Mouse (Mus musculus) heart, postnatal 14 days (tissue): Measurements from ENCODE around the gene Gm45717. TPM values are rescaled to one million over a fixed set of nuclear protein-coding genes. Genes with fewer than 3 reads are reported as not detected.
A peak's percentile ranks its signal among the peaks of the same experiment; 100 is the strongest.

ENCODE experiments used
- DNase-seq, 2 experiments: peaks; one replicate each; pipeline ENCODE4 v3.0.0; 2021 to 2022
- intact Hi-C: fragments of 180-260 bp; cut with DNase I; formaldehyde crosslinking; loops from one replicate; pipeline ENCODE4 v1.15.1; 2025
- total RNA-seq, 2 experiments: library from RNA; stranded (reverse); gene quantifications; 2 replicates each; pipeline ENCODE4 v1.2.3; 2021

Gm45717 gene
- total RNA-seq, 2 experiments from 2014 or later, result not detected

DNA sequence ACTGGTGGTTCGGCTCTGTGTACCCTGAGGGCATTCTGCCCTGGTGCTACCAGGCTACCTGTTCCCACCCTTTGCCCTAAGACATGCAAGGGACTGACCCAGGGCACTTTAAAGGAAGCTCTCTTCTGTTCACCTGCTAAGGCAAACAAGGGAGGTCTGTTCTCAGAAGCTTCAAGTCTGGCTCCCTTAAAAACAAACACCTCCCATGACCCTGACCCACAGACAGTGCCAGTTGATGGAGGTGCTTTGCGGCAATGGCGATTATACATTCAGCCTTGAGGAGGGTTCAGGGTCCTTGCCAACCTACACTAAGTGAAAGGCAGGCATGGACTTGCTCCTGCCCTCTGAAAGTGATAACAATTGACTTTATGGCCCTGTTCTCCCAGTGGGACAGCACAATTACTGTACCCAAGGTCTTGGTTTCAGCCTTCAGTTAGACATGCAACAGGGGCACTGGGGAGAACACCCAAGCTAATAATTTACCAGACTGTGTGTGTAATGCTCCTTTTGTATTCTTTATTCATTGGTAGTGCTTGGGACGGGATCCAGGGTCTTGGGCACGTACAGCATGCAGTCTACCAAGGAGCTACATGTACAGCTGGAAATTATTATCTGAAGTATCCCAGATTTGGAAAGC is 42.8 kb downstream of the Gm45717 start:
- intact Hi-C loops, result no loop called here
- DNase-seq, result no peak

GRCm38 (mm10) chr7:140912293-140912692 is 43.4 kb downstream of the Gm45717 start:
- DNase-seq, result no peak

DNA sequence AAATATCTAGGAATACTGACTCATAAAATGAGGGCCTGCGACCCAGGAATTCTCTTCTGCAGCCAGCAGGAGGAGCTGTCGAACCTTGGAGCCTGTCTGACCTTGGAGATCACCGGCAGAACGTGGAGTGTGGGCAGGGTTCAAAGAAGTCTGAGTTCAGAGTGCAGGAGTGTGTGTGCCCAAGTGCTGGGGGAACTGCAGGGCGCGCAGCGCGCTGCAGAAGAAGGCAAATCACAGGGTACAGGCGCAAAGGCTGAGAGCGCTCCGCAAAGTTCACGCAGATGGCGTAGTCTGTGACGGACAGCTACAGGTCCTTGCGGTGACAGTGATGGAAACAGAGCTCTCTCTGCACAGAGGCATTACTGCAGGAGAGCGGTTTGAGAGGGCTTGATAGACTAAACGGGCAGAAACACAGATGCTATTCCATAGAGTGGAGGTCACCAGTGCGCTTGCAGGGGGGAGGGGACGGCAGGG is 47.1 kb downstream of the Gm45717 start:
- intact Hi-C loops, result loop anchor here (1.0 to 5.0 kb wide), 6 partner anchors 30 to 269 kb away; partner anchors contain the start of genes Gm45717 and Ifitm2
- DNase-seq, result peak; percentile 84 to 86

More at GRCm38 (mm10) chr7:140912293-140912692, 43.4 kb downstream of the Gm45717 start:
- intact Hi-C loops, result no loop called here

DNA sequence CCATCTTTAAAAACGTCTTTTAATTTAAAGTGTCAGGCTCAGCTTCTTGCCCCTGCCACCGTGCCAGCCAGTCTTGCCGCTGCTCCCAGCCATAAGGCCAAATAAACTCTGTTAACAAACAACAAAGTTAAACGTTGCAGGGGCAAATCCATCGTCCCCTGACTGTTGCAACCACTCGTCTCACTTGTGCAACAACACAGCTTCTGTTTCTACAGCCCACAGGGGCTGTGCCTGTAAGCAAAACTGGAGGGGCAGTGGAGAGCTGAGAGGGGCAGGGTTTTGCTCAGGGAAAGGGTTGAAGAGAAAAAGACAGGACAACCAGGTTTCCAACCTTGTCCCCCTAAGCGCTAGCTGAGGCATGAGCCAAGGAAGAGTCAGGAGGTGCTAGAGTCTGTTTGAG is 47.6 kb downstream of the Gm45717 start:
- intact Hi-C loops, result loop anchor here (1.0 to 5.0 kb wide), 6 partner anchors 31 to 269 kb away; partner anchors contain the start of genes Gm45717 and Ifitm2
- no peak for DNase-seq

GRCm38 (mm10) chr7:140907697-140908096 is 48.0 kb downstream of the Gm45717 start:
- DNase-seq, result no peak
- intact Hi-C loops, result loop anchor here (1.0 to 5.0 kb wide), 6 partner anchors 31 to 270 kb away; partner anchors contain the start of genes Gm45717 and Ifitm2

- no peak for DNase-seq
Measured at GRCm38 (mm10) chr7:140907131-140907530, 48.6 kb downstream of the Gm45717 start.

DNA sequence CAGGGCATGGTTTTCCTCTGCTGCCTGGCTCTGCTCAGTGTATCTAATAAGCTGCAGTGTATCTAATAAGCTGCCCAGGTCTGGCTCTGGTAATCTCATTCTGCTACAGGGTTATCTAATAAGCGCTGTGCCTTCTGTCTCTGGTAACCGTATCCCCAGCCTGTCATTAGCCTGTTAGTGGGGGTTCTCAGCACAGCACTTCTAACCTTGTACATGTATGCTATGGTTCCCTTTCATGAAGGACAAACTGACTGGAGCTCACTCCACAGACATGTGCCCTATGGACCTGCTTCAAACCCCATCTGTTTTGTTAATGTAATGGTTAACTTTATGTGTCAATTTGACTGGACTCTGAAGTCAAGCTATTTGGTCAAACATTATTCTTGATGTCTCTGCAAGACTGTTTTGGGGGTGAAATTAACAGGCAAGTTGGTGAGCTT is 50.1 kb downstream of the Gm45717 start:
- intact Hi-C loops, result loop anchor here (5.0 kb wide), 3 partner anchors 52 to 272 kb away; partner anchors contain the start of genes Gm45717 and Ifitm2
- DNase-seq, result no peak

More at GRCm38 (mm10) chr7:140907131-140907530, 48.6 kb downstream of the Gm45717 start:
- intact Hi-C loops, result loop anchor here (5.0 kb wide), 3 partner anchors 50 to 270 kb away; partner anchors contain the start of genes Gm45717 and Ifitm2

GRCm38 (mm10) chr7:140903212-140903611 is 52.5 kb downstream of the Gm45717 start:
- intact Hi-C loops, result loop anchor here (1.0 kb wide), 1 partner anchor 58 kb away; the partner anchor contains the start of gene Scgb1c1
- peak; percentile 86 to 92 for DNase-seq

GRCm38 (mm10) chr7:140902036-140902875 is 53.5 kb downstream of the Gm45717 start:
- DNase-seq, result peak in 1 of 2 experiments; percentile 49
- intact Hi-C loops, result no loop called here

DNA sequence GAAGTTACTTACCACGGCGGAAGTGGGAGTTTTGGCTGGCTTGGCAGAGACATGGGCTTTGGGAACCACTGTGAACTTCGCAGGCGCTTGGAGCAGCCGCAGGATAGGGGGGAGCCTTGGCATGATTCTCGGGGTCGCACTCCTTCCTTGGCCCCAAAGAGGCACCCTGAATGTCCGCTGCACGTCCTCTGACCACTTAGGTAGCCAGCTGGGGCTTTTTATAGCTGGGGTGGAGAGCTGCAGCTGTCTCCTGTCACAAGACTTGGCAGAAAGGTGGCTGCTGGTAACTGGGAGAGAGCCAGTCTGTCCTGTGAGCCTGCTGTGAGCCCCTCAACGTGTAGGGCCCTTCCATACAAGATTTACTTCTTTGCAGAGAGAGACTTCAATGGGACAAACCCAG is 55.5 kb downstream of the Gm45717 start, which contains the start of gene Cox8b:
TSS of gene Cox8b (minus strand) at position 227 of the 400 bp plus-strand sequence.
- DNase-seq, result peak; percentile 50 to 66
- intact Hi-C loops, result loop anchor here (2.0 kb wide), 1 partner anchor 17 kb away; the partner anchor contains the start of gene Sirt3

Other genes starting within 250 kb of the Gm45717 start
- 1 to 10 TPM in 1 of 2 experiments, under 1 TPM in 1; 0.93 to 5.7 TPM for gene Cyp2e1, start 192.2 kb downstream of the Gm45717 start, total RNA-seq
- not detected for gene Syce1, start 168.1 kb downstream of the Gm45717 start, total RNA-seq
- gene Zfp941, start 133.8 kb downstream of the Gm45717 start, total RNA-seq, result under 1 TPM; 0.22 to 0.36 TPM
- gene Urah, start 120.9 kb downstream of the Gm45717 start, total RNA-seq, result not detected
- 1 to 10 TPM; 6.2 to 8.4 TPM for gene Scgb1c1, start 110.4 kb downstream of the Gm45717 start, total RNA-seq
- not detected for gene Odf3, start 108.1 kb downstream of the Gm45717 start, total RNA-seq
- not detected for gene Gm45785, start 99.6 kb downstream of the Gm45717 start, total RNA-seq
- gene Ric8a, start 99.0 kb downstream of the Gm45717 start, total RNA-seq, result 10 to 100 TPM; 23.7 to 24.5 TPM
- gene Bet1l, start 98.4 kb downstream of the Gm45717 start, total RNA-seq, result 10 to 100 TPM; 11.3 to 12.5 TPM
- gene Psmd13, start 74.0 kb downstream of the Gm45717 start, total RNA-seq, result 10 to 100 TPM; 92.6 to 92.8 TPM
- 10 to 100 TPM; 54.6 to 56.2 TPM for gene Sirt3, start 73.6 kb downstream of the Gm45717 start, total RNA-seq
- 1,000 to 10,000 TPM; 2,004 to 2,091 TPM for gene Cox8b, start 55.5 kb downstream of the Gm45717 start, total RNA-seq
- not detected for gene Nlrp6, start 35.0 kb downstream of the Gm45717 start, total RNA-seq
- 1 to 10 TPM; 7.4 to 7.7 TPM for gene Pgghg, start 14.5 kb downstream of the Gm45717 start, total RNA-seq
- under 1 TPM; 0.38 to 0.80 TPM for gene Ifitm5, start 5.6 kb downstream of the Gm45717 start, total RNA-seq
- 100 to 1,000 TPM; 130 TPM for gene Ifitm2, start 50 bp upstream of the Gm45717 start, total RNA-seq
- 1 to 10 TPM; 3.1 to 4.2 TPM for gene Ifitm1, start 11.3 kb upstream of the Gm45717 start, total RNA-seq
- gene Ifitm3, start 54.8 kb upstream of the Gm45717 start, total RNA-seq, result 10 to 100 TPM; 95.6 to 96.3 TPM
- gene Ifitm6, start 62.0 kb upstream of the Gm45717 start, total RNA-seq, result 1 to 10 TPM in 1 of 2 experiments, under 1 TPM in 1; 0.34 to 1.1 TPM
- not detected for gene Gm17387, start 73.2 kb upstream of the Gm45717 start, total RNA-seq
- under 1 TPM; 0.07 to 0.14 TPM for gene B4galnt4, start 105.2 kb upstream of the Gm45717 start, total RNA-seq
- under 1 TPM; 0.43 to 0.95 TPM for gene Pkp3, start 122.3 kb upstream of the Gm45717 start, total RNA-seq
- gene Sigirr, start 144.6 kb upstream of the Gm45717 start, total RNA-seq, result 1 to 10 TPM; 8.0 to 8.1 TPM
- under 1 TPM; 0.10 to 0.29 TPM for gene Ano9, start 161.9 kb upstream of the Gm45717 start, total RNA-seq
- gene Ptdss2, start 166.4 kb upstream of the Gm45717 start, total RNA-seq, result 10 to 100 TPM; 35.9 to 38.7 TPM
- 10 to 100 TPM; 60.8 to 70.2 TPM for gene Rnh1, start 216.9 kb upstream of the Gm45717 start, total RNA-seq
- 100 to 1,000 TPM; 101 to 104 TPM for gene Hras, start 238.1 kb upstream of the Gm45717 start, total RNA-seq
- 1 to 10 TPM; 2.6 to 3.6 TPM for gene Lrrc56, start 238.2 kb upstream of the Gm45717 start, total RNA-seq